Mouse (Mus musculus) cerebellum, postnatal 36 days (tissue): ENCODE results near the gene Vmn2r94.

Experiments
- DNase-seq, 2 experiments: peaks; one replicate each; pipeline ENCODE4 v3.0.0; 2021 to 2022; ENCODE audit warnings: mixed read lengths in 2 of 2

Gene Vmn2r94

GRCm38 (mm10) chr17:18277656-18278055, at the start of gene Vmn2r94:
Vmn2r94 (minus strand) TSS chr17:18277756.
- DNase-seq: no peak

GRCm38 (mm10) chr17:18323031-18323430, 45.5 kb upstream of the Vmn2r94 start:
- DNase-seq: no peak

DNA sequence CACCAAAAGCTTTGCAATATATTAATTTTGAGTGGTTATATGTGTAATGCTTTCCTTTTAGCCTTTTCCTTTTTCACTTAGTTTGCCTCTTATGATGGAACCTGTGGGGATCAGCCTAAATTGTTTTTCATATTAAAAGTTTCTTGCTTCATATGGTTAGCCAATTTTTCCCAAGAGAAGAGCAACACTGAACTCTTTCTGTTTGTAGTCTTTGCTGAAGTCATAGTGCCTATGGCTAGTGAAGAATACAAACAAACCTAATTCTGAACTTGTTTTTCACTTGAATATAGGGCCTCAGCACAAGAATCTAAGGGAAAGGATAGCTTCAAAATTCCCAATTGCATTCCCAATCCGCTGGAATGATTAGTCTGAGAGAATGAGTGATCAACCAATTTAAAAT, 20.2 kb upstream of the Vmn2r94 start, which contains the start of gene Vmn2r93:
Vmn2r93 (plus strand) TSS at position 301 of the 400 bp plus-strand sequence.
- DNase-seq: no peak

GRCm38 (mm10) chr17:18236931-18237330, 40.6 kb downstream of the Vmn2r94 start:
- DNase-seq: no peak

DNA sequence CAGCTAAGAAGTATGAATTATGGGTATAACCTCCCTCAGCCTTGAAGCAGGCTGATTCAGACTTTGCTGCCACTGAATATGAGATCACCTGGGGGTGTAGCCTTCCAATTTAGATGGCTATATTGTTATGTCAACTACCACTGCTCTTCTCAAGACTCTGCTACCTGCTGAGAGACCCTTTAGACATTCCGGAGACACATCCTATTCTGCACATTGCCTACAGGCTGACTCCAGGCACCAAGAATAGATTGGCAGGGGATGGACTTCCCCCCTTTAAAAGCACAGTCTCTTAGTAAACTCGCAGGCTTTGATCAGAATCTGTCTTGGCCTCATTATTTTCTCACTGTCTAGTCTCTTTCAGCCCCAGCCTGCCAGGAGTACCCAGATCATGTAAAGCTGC, 45.6 kb downstream of the Vmn2r94 start:
- DNase-seq: no peak

DNA sequence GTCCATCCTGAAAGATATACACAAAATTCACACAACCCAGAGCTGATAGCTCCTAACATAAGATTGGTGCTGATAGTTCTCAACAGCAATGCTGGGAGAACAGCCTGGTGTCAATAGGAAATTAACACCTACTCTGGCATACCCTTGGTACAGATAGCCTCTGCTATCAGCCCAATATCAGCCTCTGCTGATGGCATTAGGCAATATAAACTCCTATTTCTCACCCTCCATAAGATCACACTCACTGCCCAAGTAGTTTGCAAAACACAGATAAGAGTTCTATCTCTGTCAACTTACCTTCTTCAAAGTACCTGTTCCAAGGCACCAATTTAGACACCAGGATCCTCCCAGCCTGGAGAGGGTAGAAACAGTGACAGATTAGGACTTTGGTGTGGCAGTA, 56.3 kb downstream of the Vmn2r94 start:
- no peak for DNase-seq
